Mouse (Mus musculus) adrenal gland, postnatal 14 days (tissue): Measurements from ENCODE around the gene Olfr1310. TPM values are rescaled to one million over a fixed set of nuclear protein-coding genes. Genes with fewer than 3 reads are reported as not detected.
"Not testable (repeated sequence)": the region's sequence is repeated elsewhere in the genome, so short reads cannot be mapped to it uniquely, and the experiment has no call there.

Source experiments
- DNase-seq: peaks from one replicate; pipeline ENCODE4 v3.0.0; 2021; ENCODE audit warnings: mixed read lengths
- long read RNA-seq, 2 experiments: library from polyadenylated mRNA; stranded (forward); transcript quantifications; one replicate each; pipeline ENCODE4 v2.0.0; 2021
- total RNA-seq: library from RNA; stranded (reverse); gene quantifications from 2 replicates; pipeline ENCODE4 v1.2.3, GENCODE M21; 2021

Olfr1310 gene
- not detected in 2 replicates for total RNA-seq
- long read RNA-seq, experiment 1: 0 reads
- long read RNA-seq, experiment 2: 0 reads

GRCm38 (mm10) chr2:112012608-112013007 is at the start of gene Olfr1310:
Gene Olfr1310, minus strand, starts transcription at chr2:112012708.
- DNase-seq: no peak

- DNase-seq: no peak
These were observed 37.6 kb upstream of the Olfr1310 start, which contains the start of gene Olfr1312 for GRCm38 (mm10) chr2:112050138-112050537. Gene Olfr1312, minus strand, starts transcription at chr2:112050238.

- DNase-seq: not testable (repeated sequence)
These were observed 14.5 kb upstream of the Olfr1310 start for GRCm38 (mm10) chr2:112026971-112027370.

GRCm38 (mm10) chr2:112024312-112024711 is 11.8 kb upstream of the Olfr1310 start, which contains the start of gene Olfr1311:
Gene Olfr1311, minus strand, starts transcription at chr2:112024412.
- DNase-seq: no peak

- DNase-seq: no peak
These were observed 2.4 kb upstream of the Olfr1310 start for GRCm38 (mm10) chr2:112014900-112015299.

GRCm38 (mm10) chr2:111990181-111990580 is 22.3 kb downstream of the Olfr1310 start, which contains the start of gene Olfr1309:
Gene Olfr1309, minus strand, starts transcription at chr2:111990281.
- no peak for DNase-seq

- DNase-seq: no peak
These were observed 47.7 kb downstream of the Olfr1310 start, which contains the start of gene Olfr1308 for GRCm38 (mm10) chr2:111964844-111965243. Gene Olfr1308, minus strand, starts transcription at chr2:111964944.

Other genes starting within 250 kb of the Olfr1310 start
- not detected in 2 replicates for gene Olfr1302, start 235.3 kb downstream of the Olfr1310 start, total RNA-seq
- not detected in 2 replicates for gene Olfr1303, start 192.4 kb downstream of the Olfr1310 start, total RNA-seq
- not detected in 2 replicates for gene Olfr1305, start 135.6 kb downstream of the Olfr1310 start, total RNA-seq
- gene Olfr1306, start 96.4 kb downstream of the Olfr1310 start, total RNA-seq: not detected in 2 replicates
- gene Olfr1307, start 63.3 kb downstream of the Olfr1310 start, total RNA-seq: 0.04 TPM in 1 of 2 replicates, not detected in the other
- gene Olfr1308, start 47.8 kb downstream of the Olfr1310 start, total RNA-seq: not detected in 2 replicates
- gene Olfr1309, start 22.4 kb downstream of the Olfr1310 start, total RNA-seq: not detected in 2 replicates
- not detected in 2 replicates for gene Olfr1311, start 11.7 kb upstream of the Olfr1310 start, total RNA-seq
- not detected in 2 replicates for gene Olfr1312, start 37.5 kb upstream of the Olfr1310 start, total RNA-seq
- gene Olfr1313, start 65.1 kb upstream of the Olfr1310 start, total RNA-seq: not detected in 2 replicates
- not detected in 2 replicates for gene Olfr1314, start 84.1 kb upstream of the Olfr1310 start, total RNA-seq
- gene Olfr1315-ps1, start 102.7 kb upstream of the Olfr1310 start, total RNA-seq: not detected in 2 replicates
- not detected in 2 replicates for gene Olfr1316, start 122.3 kb upstream of the Olfr1310 start, total RNA-seq
- gene Olfr1317, start 127.6 kb upstream of the Olfr1310 start, total RNA-seq: not detected in 2 replicates
- gene Olfr1318, start 141.5 kb upstream of the Olfr1310 start, total RNA-seq: not detected in 2 replicates
- 6.6 and 6.9 TPM in 2 replicates for gene Lpcat4, start 226.8 kb upstream of the Olfr1310 start, total RNA-seq
- gene Nutm1, start 246.6 kb upstream of the Olfr1310 start, total RNA-seq: not detected in 2 replicates
- gene Nop10, start 249.2 kb upstream of the Olfr1310 start, total RNA-seq: 128 and 139 TPM in 2 replicates